Mouse (Mus musculus) cerebellum, postnatal 4 days (tissue): ENCODE results near the gene Ccr10.
"Not testable (repeated sequence)": the region's sequence is repeated elsewhere in the genome, so short reads cannot be mapped to it uniquely, and the experiment has no call there.

Source experiments
- DNase-seq, 2 experiments: peaks; one replicate each; pipeline ENCODE4 v3.0.0; 2022; ENCODE audit warnings: low spot score in 2 of 2, mixed read lengths in 1 of 2

The Ccr10 gene

GRCm38 (mm10) chr11:101125008-101125407 lies 50.2 kb downstream of the Ccr10 start:
- DNase-seq = not testable (repeated sequence)

- not testable (repeated sequence) for DNase-seq
These were observed 50.7 kb downstream of the Ccr10 start for GRCm38 (mm10) chr11:101124494-101124893.
